Mouse (Mus musculus) testis, postnatal 14 days (tissue): ENCODE data around the gene Hic2.

Experiments
- DNase-seq: peaks from one replicate; pipeline ENCODE4 v3.0.0; 2021; ENCODE audit warnings: low spot score

Hic2 gene

DNA sequence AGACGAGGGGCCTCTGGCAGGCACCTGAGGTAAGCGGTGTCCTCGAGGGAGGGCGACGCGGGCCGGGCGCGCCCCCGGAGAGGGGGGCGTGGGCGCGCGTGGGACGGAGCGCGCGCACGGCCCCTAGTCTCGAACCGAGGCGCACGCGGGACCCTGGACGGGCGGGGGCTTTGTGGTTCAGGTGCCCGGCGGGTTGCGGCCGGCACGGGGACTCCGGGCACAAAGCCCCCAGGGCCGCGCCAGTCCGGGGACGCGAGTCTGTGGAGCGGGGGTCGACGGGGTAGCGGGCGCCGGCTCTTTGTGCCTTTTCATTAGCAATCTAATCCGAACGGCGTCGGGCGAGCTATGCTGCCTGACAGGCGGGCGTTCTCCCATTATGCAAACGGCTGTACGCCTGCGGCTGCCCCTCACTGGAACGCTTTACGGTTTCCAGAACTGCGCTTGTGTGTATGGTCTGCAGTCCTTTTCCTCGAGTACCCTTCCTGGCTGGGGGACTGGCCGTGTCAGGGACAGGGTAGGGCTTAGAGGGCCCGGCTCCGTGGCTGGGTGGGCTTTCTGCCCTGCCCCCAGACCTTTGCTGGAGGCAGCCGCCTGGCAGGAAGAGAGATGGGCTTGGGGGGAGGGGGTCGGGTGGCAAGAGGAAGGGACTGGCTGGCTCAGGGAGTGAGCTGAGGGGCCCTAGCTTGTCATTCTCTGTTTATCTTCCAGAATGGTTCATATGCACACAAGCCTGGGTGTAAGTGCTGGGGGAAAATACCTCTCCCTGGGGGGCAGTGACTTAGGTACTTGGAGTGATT, 528 bp downstream of the Hic2 start:
- DNase-seq = peak; percentile 77

DNA sequence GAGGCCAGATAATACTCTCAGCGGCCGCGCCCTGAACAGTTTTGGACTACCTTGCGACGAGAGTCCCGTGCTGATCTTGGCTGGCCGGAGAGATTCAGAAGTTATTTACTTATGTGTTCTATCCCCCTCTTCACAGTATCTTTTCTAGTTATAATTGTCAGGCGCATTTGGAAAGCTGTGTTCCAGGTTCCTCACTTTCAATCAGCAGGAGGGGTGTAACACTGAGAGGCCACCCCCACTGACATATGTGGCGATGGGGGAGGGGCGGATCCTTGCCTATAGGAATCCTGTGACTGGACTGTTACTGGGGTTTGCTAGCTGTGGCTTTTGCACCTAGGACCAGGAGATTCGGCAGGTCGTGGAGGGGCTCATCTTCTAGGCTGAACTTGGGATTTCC, 1.1 kb downstream of the Hic2 start:
- peak; percentile 36 for DNase-seq

DNA sequence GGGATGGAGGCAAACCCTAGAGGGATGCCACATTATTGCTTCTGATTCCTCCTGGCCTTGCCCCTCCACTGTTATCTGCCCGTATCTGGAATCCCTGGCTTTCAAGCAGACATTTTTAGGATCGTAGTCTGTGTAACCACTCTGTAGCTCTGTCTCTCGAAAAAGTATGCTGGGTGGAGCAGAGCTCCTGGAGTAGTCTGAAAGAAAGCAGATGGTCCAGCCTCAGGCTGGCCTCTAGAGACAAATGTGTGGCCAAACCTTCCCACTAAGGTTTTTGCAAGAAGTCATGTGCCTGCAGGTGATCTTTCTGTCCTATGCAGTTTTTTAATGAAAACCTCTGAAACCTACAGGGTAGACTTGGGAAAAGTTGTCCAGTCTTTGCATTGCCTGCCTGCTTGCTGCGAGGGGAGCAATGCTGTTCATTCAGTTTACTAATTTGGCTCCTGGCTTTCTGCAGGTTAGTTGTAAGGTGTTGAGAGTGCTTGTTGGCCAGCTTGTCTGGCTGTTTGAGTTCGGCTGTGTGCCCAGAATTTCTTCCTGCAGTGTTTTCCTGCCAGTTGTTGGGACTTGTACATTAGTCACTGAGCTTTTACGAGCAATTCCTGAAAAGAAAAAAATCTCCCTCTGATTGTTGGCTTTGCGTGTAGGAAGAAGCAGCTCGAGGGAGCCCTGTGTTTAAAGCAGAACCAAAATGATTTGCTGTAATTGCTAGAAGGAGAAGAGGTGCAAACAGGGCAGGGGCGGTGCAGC, 1.7 kb downstream of the Hic2 start:
- no peak for DNase-seq

DNA sequence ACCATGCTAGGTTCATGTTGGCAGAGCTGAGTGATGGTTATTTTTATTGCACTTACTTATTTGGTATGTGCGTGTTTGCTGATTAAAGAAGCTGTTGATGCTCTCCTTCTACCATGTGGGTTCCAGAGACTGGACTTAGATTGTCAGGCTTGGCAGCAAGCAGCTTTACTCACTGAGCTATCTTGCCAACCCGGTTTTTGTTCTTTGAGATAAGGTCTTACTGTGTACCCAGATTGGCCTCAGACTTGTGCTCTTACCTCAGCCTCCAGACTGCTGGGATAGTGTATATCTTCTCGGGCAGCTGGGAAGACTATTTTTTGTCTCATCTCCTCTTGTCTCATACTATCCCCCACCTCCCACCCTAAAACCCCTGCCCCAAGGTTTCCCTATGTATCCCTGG, 4.3 kb downstream of the Hic2 start:
- DNase-seq = no peak

DNA sequence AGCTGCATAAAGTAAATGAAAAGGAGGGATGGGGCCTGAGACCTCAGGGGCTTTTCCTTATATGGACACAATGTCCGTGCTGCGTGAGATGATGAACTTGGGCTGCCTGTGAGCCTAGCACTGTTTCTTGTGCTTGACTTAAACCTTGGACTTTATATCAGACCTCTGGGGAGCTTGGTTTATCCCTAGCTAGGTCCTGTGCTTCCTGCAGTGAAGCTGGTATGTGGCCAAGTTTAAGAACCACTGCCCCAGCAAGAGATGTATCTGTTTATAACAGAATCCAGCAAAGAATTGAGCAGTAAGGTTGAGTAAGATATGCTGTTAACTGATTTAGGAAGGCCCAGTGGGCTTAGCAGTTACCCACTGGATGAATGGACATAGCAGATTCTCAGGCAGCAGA, 6.0 kb downstream of the Hic2 start:
- no peak for DNase-seq

DNA sequence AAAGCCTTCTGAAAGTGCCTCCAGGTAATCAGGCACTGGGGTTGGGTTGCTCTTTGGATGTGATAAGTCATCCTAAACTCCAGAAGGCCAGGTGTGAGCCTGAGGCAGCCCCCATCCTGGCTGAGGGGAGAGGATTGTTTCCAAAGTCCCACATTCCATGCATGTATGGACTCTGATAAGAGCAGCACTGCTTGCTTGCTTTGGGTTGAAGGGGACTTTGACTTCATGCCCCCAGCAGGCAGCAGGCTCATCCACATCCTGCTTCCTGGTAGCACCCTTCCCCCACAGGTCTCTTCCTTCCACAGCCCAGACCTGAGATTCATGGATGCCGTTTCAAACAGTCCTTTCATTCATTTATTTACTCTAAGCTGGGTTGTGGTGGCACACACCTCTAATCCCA, 10.4 kb downstream of the Hic2 start:
- DNase-seq = no peak

DNA sequence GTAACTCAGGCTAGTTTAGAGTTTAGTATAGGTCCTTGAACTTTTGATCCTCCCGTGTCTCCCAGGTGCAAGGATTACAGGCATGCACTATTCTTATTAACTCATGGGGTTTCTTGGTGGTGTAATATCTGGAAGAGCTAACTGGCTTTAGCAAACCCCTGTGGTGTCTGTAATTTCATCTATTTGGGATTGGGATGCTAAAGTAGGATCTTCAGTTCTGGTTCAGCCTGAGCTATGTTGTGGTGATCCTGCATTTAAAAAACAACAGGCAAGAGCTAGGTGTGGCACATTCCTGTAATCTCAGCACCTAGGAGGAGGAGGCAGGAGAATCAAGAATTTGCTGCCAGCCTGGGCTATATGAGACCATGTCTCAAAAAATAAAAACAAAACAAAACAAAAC, 11.6 kb downstream of the Hic2 start:
- no peak for DNase-seq

DNA sequence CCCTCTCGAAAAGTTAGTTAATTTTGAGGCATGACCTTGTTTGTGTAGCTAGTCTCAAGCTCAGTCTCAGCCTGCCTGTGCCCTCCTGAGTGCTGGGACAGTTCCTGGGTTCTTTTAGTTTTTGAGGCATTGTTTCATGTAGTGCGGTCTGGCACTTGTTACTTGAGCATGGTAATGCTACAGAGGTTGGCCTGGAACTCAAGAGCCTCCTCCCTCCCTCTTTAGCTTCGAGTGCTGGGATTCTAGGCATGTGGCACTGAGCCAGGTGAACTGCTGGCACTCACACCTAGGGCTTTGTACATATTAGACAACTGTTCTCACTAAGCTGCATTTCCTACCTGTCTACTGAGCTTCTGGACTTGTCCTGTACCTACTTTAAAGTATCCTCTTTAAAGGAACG, 14.4 kb downstream of the Hic2 start:
- no peak for DNase-seq

DNA sequence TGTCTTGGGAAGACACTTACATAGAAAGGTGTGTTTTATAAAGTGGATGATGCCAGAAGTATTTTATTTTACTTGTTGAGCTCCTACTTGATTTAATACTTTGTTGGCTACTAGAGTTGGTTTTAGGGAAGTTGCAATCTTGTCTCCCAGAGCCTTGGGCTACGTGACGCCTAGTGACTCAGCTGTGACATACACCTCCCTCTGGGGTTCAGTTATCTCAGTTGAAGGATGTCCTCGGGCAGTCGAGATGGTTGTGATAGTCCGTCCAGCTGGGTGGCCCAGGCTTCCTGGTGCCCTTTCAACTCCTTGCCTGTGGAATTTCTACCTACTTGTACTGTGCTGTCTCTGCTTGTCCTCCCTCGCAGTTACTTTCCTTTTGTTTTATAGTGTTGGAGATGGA, 15.8 kb downstream of the Hic2 start:
- DNase-seq = no peak

DNA sequence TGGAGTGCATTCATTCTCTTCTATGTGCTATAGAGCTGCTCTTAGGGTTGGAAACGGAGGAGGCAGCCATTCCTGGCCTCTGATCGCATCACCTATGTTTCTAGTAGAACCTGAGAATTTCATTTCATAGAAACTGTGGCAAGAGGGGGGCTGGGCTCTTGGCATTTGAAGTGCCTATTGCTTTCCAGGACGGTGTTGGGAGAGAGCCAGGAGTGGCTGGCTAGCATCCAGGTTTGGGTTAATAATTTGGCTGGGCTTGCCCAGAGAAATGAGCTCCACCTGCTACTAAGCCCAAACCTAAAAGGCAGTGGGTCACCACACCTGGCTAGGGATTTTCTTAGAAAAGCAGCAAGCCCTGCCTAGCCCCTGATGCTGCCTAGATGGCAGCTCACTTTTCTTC, 18.2 kb downstream of the Hic2 start:
- no peak for DNase-seq

DNA sequence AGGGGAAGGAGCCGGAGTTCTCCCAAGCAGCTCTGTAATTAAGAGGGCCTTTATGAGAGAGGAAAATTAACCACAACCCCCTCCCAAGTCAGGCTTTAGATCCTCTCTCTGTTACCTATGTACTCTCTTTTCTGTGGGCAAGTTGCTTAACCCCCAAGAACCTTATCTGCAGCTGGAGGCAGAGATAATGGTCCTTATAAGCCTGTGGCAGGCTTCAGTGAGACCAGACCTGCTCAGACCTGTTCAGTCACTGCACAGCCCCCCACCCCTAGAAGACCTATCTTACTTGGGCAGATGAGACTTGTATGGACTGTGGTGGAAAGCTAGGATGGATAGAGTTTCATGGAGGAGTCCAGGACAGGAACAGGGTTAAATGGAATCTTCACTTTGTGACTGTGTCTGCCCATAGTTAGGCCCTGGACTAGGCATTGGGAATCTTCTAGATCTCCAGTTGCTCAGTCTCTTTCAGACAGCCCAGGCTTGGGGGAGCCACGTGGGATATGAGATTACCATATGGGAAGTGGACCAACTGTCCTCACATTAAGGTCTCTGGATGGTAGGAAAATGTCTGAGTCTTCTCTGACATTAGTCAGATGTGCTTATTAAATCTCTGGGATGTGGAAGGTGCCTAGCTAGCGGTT, 18.8 kb downstream of the Hic2 start:
- no peak for DNase-seq

DNA sequence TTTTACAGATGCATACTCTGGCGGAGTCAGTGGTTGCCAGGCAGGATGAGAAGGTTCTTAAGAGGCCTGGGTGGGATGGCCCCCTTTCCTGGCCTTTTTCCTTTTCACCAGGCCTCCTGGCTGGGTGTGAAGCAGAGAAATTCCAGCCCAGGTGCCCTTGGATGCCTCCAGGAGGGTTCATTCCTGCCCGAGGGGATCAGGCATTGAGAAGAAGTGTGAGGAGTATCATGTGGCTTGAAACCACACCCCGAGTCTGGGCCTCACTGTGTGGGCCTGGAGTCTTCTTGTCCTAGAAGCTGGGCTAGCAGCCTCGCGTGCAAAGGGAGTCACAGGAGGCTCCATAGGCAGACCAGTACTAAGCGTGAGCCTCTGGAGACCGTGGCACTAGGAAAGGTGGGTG, 19.5 kb downstream of the Hic2 start:
- DNase-seq = no peak

DNA sequence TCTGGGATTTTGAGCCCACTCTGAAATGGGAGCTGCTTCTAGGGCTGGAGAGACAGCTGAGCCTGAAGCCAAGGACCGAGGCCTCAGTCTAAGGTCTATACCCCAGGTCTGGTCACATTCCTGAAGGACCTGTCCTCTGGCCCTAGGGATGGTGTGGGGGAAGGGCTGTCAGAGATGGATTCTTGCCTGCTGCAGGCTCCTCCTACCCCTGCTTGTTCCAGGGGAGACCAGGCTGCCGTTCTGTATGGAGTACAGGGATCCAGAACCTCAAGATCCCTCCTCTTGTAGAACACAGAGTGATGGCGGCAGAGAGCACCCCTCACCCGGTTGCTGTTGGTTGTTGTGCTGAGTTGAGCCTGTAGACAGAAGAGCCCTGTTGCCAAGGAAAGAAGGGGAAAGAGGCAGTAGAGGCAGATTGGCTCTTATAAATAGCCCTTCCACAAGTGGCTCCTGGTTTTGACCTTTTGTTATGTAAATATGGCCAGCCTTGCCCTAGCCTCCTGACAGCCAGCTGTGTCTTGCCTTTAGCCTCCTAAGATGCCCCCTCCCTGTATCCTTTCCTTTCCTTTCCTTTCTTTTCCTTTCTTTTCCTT, 20.7 kb downstream of the Hic2 start:
- no peak for DNase-seq

DNA sequence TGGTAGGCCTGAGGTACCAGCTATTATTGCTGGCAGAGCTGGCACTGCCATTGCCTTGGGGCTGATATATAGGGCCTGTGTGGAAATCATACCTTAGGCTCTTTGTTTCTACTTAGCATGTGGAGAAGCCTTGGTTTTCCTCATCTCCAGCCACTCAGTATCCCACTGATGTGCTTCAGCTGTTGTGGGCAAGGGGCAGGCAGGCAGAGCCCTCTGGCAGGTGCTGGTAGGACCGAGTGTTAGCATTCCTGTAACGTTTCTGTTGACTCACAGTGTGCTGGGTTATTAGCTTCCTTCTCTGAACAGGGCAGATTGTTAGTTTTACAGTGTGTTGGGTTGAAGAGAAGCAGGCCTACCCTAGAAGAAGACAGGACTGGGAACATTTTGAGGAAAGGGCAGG, 21.9 kb downstream of the Hic2 start:
- DNase-seq = no peak

DNA sequence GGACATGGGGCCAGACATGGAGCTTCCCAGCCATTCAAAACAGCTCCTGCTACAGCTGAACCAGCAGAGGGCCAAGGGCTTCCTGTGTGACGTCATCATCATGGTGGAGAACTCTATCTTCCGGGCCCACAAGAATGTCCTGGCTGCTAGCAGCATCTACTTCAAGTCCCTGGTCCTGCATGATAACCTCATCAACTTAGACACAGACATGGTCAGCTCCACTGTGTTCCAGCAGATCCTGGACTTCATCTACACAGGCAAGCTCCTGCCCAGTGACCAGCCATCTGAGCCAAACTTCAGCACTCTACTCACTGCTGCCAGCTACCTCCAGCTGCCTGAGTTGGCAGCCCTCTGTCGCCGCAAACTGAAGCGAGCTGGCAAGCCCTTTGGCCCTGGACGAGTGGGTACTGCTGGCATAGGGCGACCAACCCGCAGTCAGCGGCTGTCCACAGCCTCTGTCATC, 24.0 kb downstream of the Hic2 start:
- no peak for DNase-seq

DNA sequence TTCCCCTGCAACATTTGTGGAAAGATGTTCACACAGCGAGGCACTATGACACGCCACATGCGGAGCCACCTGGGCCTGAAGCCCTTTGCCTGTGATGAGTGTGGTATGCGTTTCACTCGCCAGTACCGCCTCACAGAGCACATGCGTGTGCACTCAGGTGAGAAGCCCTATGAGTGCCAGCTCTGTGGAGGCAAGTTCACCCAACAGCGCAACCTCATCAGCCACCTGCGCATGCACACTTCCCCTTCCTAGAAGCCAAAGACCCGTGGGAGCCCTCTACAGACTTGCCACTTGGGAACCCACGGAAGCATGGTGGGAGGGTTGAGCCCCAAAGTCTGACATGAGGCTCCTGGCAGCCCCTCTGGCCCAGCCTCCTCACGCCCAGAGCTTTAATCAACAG, 25.5 kb downstream of the Hic2 start:
- no peak for DNase-seq

DNA sequence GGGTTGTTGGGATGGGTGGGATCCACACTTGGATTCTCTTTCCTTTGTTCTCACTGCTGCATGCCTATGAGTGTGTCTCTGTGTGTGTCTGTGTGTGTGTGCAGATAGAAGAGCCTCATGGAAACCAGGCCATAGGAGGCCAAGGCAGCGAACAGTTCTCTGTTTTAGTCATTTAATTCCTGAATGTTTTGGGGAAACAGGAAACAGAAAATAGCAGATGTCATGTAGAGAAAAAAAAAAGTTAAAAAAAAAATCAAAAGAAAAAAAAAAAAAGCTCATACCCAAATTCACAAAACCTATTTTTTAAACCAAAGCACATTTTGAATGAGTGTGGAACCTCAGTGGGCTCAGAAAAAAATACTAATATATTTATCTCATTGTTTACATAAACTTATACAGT, 28.0 kb downstream of the Hic2 start:
- no peak for DNase-seq

DNA sequence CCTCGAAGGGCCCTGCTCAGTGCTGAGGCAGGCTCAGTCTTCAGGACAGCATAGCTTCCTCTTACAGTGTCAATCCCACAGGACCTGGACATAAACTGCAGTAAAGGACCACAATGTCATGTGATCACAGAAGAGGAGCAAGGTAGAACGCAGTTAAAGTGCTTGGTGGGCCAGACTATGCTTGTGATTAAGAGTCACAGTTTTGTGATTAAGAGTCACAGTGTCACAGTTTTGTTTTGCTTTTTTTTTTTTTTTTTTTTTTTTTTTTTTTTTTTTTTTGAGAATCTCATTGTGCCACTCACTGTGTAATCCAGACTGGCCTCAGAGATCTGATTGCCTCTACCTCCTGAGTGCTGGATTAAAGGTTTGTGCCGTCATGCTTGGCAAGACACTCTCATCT, 32.7 kb downstream of the Hic2 start:
- DNase-seq = no peak

DNA sequence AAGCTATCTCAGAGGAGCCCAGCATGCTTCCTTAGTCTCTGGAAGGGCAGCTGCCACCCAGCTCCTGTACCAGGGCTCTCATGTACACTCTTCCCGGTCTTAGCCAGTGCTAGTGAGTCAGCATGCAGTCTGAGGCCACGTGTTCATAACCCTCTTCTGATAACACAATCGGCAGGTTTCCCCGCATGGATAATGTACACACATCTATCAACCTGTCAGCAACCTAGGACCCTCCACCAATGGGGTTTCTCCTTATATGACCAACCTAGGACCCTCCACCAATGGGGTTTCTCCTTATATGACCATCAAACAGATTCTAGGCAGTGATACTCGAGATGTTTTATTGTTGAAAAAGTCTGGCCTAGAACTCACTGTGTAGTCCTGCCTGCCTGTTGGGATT, 34.6 kb downstream of the Hic2 start:
- no peak for DNase-seq

DNA sequence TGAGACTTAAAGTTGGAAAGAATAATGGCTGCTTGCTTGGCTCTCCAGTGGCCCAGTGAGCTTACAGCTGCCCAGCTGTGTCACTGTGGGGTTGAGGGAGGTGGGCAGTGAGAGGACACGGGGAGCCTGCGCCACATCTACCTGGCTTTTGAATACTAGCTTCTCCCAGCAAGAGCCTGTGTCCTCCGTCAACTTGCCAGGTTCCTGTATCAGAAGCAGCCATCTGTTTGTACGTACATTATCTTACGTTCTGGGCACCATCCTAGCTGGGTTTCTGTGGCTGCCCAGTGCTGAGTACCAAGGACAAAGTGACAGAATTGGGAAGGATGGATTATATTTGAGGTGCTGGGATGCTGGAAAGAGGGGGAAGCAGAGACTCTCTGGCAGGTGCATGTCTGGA, 36.5 kb downstream of the Hic2 start:
- DNase-seq = no peak

DNA sequence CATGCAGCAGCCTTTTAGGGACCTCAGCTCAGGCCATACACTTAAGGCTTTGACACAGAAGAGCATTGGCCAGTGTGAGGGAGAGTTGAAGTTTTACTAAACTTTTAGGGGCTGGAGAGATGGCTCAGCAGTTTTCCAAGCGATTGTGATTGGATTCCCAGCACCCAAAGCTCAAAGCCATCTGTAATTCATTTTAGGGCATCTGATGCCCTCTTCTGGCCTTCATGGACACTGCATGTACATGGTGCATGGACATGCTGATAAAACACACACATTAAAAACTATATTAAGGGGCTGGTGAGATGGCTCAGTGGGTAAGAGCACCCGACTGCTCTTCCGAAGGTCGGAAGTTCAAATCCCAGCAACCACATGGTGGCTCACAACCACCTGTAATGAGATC, 37.8 kb downstream of the Hic2 start:
- no peak for DNase-seq

DNA sequence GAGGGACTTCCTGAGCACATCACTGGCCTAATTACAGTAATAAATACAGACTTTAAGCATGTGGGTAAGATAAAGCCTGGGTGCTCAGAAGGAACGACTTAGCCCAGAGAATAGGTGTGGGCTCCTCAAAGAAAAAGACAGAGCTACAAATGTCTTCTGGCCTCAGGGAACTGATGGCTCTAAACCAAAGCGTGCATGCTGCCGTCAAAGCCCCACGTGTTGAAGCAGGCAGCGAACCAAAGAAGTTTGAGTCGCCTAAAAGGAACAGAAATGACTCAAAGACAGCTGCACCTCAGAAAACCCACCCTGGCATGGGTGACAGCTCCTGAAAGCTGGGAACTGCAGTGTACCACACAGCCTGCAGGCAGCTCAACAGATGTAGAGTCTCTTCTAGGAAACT, 38.5 kb downstream of the Hic2 start:
- DNase-seq = no peak

DNA sequence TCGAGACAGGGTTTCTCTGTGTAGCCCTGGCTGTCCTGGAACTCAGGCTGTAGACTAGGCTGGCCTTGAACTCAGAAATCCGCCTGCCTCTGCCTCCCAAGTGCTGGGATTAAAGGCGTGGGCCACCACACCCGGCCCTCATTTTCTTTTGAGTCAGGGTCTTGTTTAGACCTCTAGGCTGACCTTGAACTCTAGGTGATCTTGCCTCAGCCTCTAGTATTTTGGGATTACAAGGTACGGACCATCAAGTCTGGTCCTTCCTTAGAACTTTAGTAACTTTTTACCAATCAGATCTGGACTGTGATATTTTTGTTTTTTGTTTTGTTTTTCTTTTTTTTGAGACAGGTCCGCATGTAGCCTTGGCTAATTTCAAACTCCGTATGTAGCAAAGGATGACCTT, 42.3 kb downstream of the Hic2 start, which contains the start of gene Tmem191c:
TSS of gene Tmem191c (plus strand) at position 357 of the 400 bp plus-strand sequence.
- DNase-seq = no peak
